Mouse (Mus musculus) heart, adult 2 months (tissue): ENCODE results near the gene Frmpd1.

ENCODE experiments used
- CTCF ChIP-seq: fragments of 200-600 bp; IDR thresholded peaks from 2 replicates; pipeline ENCODE4 v1.8.1; 2022; ENCODE audit warnings: antibody characterized with exemption, mild to moderate bottlenecking, moderate library complexity
- EP300 ChIP-seq: fragments of 200-500 bp; IDR thresholded peaks from 2 replicates; pipeline ENCODE4 v1.6.1; 2011; ENCODE audit warnings: low read depth, low read length, control low read depth; ENCODE audit not compliant: insufficient read depth
- POLR2A ChIP-seq: fragments of 200-500 bp; IDR thresholded peaks from 2 replicates; pipeline ENCODE4 v1.6.1; 2011; ENCODE audit warnings: mild to moderate bottlenecking, low read depth, low read length, control low read depth; ENCODE audit not compliant: insufficient read depth

DNA sequence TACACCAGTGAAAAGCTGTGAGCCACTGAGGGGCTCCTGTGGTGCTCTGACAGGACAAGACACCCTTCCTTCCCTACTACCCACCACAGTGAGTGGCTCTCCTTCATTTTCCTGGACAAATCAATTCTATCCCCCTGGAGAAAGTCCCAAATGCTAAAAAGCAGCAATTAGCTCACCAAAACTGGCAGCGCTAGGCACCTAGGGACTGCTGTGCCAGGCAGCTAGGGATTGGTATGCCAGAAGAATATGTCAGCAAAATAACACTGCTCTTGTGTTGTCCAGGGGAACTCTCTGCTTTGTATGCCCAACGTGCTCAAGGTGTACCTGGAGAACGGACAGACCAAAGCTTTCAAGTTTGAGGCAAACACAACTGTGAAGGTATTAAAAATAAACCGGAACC lies 76.9 kb downstream of the Frmpd1 start:
- TF ChIP-seq CTCF (no peak), POLR2A (no peak), EP300 (no peak)
